Mouse (Mus musculus): ENCODE results near the gene Lpo.

GRCm38 (mm10) chr11:87793460-87793859 is 34.6 kb downstream of the Lpo start, which contains the start of gene Mpo:
- TF ChIP-seq CTCF (IDR thresholded peaks at IDR 0.05; ENCODE audit: low read depth) (no peak), EP300 (IDR thresholded peaks at IDR 0.05; ENCODE audit: low read depth) (no peak)
